Mouse (Mus musculus): ENCODE results near the gene Ccr6. TPM values are rescaled to one million over a fixed set of nuclear protein-coding genes. Genes with fewer than 3 reads are reported as not detected.

Ccr6 gene
- polyA plus RNA-seq, 1 experiment from 2014 or later: 0.75 TPM

DNA sequence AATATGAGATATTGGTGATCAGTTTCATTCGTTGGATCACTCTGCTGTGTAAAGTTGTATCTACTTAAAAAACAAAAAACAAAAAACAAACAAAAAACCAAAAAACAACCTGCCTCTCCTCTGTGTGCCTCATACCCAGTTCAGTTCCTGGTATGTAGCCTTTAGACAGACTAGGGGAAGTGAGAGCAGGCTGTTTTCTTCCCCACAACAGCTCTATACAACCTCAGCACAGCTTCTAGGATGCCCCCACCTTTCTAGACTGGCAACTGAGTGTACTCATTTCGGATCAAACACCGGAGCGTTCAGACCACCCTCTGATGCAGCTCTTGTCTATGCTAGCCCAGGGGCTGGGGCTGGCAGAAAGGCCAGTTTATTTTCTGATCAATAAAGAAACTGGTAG, 10.1 kb upstream of the Ccr6 start:
- ATAC-seq: no peak
- Histone ChIP-seq H3K9me3 (ENCODE audit: control insufficient read depth, low read length) (no peaks in the 10 kb centered on the region), H3K9ac (ENCODE audit: low read depth, low read length) (no peak overlapping the region), H3K27ac (ENCODE audit: low read length) (no peak overlapping the region), H3K4me1 (ENCODE audit: control insufficient read depth, insufficient read depth, low read length) (no peaks in the 10 kb centered on the region), H3K27me3 (replicated peaks; ENCODE audit: control insufficient read depth, insufficient read depth, low read length) (no peaks in the 10 kb centered on the region), H3K4me2 (ENCODE audit: low read depth, low read length) (no peak overlapping the region), H3K4me3 (ENCODE audit: low read length) (no peak overlapping the region), H3K36me3 (ENCODE audit: control insufficient read depth, insufficient read depth, low read length) (no peaks in the 10 kb centered on the region)
- WGBS: 78% methylated on average over 4 of the region's 4 CpGs

DNA sequence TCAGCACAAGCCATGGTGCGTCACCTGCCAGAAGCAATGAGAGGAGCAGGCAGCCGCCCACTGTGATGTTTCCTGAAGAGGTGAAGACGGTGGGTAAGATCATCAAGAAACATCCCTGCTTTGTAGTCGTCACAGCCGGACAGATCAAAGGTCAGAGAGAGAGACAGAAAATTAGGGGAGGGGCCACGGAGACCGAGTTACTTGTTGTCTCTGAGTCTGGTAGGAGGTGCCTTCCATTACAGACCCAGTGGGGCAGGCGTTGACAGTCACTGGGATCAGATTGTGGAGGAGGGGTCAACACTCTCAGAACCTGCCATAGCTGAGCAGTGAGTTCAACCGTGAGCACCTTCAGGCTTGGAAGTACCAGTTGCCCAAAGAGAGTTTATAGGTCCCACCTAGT, 7.2 kb upstream of the Ccr6 start:
- ATAC-seq: no peak
- Histone ChIP-seq H3K36me3 (ENCODE audit: control insufficient read depth, insufficient read depth, low read length) (no peaks in the 10 kb centered on the region), H3K27ac (ENCODE audit: low read length) (no peak overlapping the region), H3K4me1 (ENCODE audit: control insufficient read depth, insufficient read depth, low read length) (no peaks in the 10 kb centered on the region), H3K4me2 (ENCODE audit: low read depth, low read length) (no peak overlapping the region), H3K9me3 (ENCODE audit: control insufficient read depth, low read length) (no peaks in the 10 kb centered on the region), H3K27me3 (replicated peaks; ENCODE audit: control insufficient read depth, insufficient read depth, low read length) (no peaks in the 10 kb centered on the region), H3K9ac (ENCODE audit: low read depth, low read length) (no peak overlapping the region), H3K4me3 (ENCODE audit: low read length) (no peak overlapping the region)
- 33% methylated on average over 9 of the region's 9 CpGs for WGBS

GRCm38 (mm10) chr17:8229607-8230006, 6.2 kb upstream of the Ccr6 start:
- no peak for ATAC-seq
- no peak overlapping the region for H3K27ac ChIP-seq (ENCODE audit: low read length)
- no peak overlapping the region for H3K4me2 ChIP-seq (ENCODE audit: low read depth, low read length)
- H3K4me1 ChIP-seq (ENCODE audit: control insufficient read depth, insufficient read depth, low read length): no peaks in the 10 kb centered on the region
- no peaks in the 10 kb centered on the region for H3K36me3 ChIP-seq (ENCODE audit: control insufficient read depth, insufficient read depth, low read length)
- H3K27me3 ChIP-seq (replicated peaks; ENCODE audit: control insufficient read depth, insufficient read depth, low read length): no peaks in the 10 kb centered on the region
- H3K9ac ChIP-seq (ENCODE audit: low read depth, low read length): no peak overlapping the region
- H3K4me3 ChIP-seq (ENCODE audit: low read length): no peak overlapping the region
- 83% methylated on average over 3 of the region's 3 CpGs for WGBS
- no peaks in the 10 kb centered on the region for H3K9me3 ChIP-seq (ENCODE audit: control insufficient read depth, low read length)

DNA sequence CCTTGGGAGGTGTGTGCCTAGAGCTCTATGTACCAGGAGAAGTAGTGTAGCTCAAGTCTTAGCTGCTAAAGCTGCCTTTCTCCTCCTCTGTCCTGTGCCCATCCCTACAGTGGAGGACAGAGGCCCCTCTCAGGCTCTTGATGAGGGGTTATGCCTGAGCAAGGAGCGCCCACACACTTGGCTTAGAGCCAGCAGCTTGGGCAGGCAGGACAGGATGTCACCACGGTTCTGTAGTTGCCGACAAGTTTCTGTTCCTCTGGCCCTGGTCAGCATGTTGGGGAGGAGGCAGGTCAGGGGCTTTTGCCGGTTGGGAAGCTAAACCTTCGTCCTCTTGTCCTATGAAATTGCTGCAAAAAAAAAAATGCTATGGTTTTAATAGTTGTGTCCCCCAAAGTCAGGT, 3.8 kb upstream of the Ccr6 start:
- H3K9me3 ChIP-seq (ENCODE audit: control insufficient read depth, low read length): no peaks in the 10 kb centered on the region
- no peak overlapping the region for H3K9ac ChIP-seq (ENCODE audit: low read depth, low read length)
- no peak overlapping the region for H3K4me3 ChIP-seq (ENCODE audit: low read length)
- H3K4me1 ChIP-seq (ENCODE audit: control insufficient read depth, insufficient read depth, low read length): no peaks in the 10 kb centered on the region
- no peaks in the 10 kb centered on the region for H3K36me3 ChIP-seq (ENCODE audit: control insufficient read depth, insufficient read depth, low read length)
- H3K4me2 ChIP-seq (ENCODE audit: low read depth, low read length): no peak overlapping the region
- H3K27ac ChIP-seq (ENCODE audit: low read length): no peak overlapping the region
- no peak for ATAC-seq
- WGBS: 60% methylated on average over 5 of the region's 5 CpGs
- H3K27me3 ChIP-seq (replicated peaks; ENCODE audit: control insufficient read depth, insufficient read depth, low read length): no peaks in the 10 kb centered on the region

- Histone ChIP-seq H3K9me3 (ENCODE audit: control insufficient read depth, low read length) (no peaks in the 10 kb centered on the region), H3K4me3 (ENCODE audit: low read length) (no peak overlapping the region), H3K4me1 (ENCODE audit: control insufficient read depth, insufficient read depth, low read length) (no peaks in the 10 kb centered on the region), H3K36me3 (ENCODE audit: control insufficient read depth, insufficient read depth, low read length) (no peaks in the 10 kb centered on the region), H3K4me2 (ENCODE audit: low read depth, low read length) (no peak overlapping the region), H3K27ac (ENCODE audit: low read length) (no peak overlapping the region), H3K27me3 (replicated peaks; ENCODE audit: control insufficient read depth, insufficient read depth, low read length) (no peaks in the 10 kb centered on the region), H3K9ac (ENCODE audit: low read depth, low read length) (no peak overlapping the region)
- no peak for ATAC-seq
- 62% methylated on average over 15 of the region's 15 CpGs for WGBS
These were observed 2.1 kb upstream of the Ccr6 start for GRCm38 (mm10) chr17:8233618-8234214.

GRCm38 (mm10) chr17:8234537-8234936, 1.3 kb upstream of the Ccr6 start:
- no peak overlapping the region for H3K9ac ChIP-seq (ENCODE audit: low read depth, low read length)
- no peak overlapping the region for H3K27ac ChIP-seq (ENCODE audit: low read length)
- no peaks in the 10 kb centered on the region for H3K27me3 ChIP-seq (replicated peaks; ENCODE audit: control insufficient read depth, insufficient read depth, low read length)
- H3K4me3 ChIP-seq (ENCODE audit: low read length): no peak overlapping the region
- H3K4me2 ChIP-seq (ENCODE audit: low read depth, low read length): no peak overlapping the region
- H3K36me3 ChIP-seq (ENCODE audit: control insufficient read depth, insufficient read depth, low read length): no peaks in the 10 kb centered on the region
- H3K9me3 ChIP-seq (ENCODE audit: control insufficient read depth, low read length): no peaks in the 10 kb centered on the region
- WGBS: 89% methylated on average over 4 of the region's 4 CpGs
- H3K4me1 ChIP-seq (ENCODE audit: control insufficient read depth, insufficient read depth, low read length): no peaks in the 10 kb centered on the region
- ATAC-seq: no peak

GRCm38 (mm10) chr17:8238012-8238710, 2.3 kb downstream of the Ccr6 start:
- Histone ChIP-seq H3K9me3 (ENCODE audit: control insufficient read depth, low read length) (no peaks in the 10 kb centered on the region), H3K36me3 (ENCODE audit: control insufficient read depth, insufficient read depth, low read length) (no peaks in the 10 kb centered on the region), H3K4me2 (ENCODE audit: low read depth, low read length) (no peak overlapping the region), H3K27ac (ENCODE audit: low read length) (no peak overlapping the region), H3K9ac (ENCODE audit: low read depth, low read length) (no peak overlapping the region), H3K4me1 (ENCODE audit: control insufficient read depth, insufficient read depth, low read length) (no peaks in the 10 kb centered on the region), H3K4me3 (ENCODE audit: low read length) (no peak overlapping the region), H3K27me3 (replicated peaks; ENCODE audit: control insufficient read depth, insufficient read depth, low read length) (no peaks in the 10 kb centered on the region)
- no peak for ATAC-seq
- 79% methylated on average over 15 of the region's 15 CpGs for WGBS

GRCm38 (mm10) chr17:8239561-8239960, 3.7 kb downstream of the Ccr6 start:
- Histone ChIP-seq H3K36me3 (ENCODE audit: control insufficient read depth, insufficient read depth, low read length) (no peaks in the 10 kb centered on the region), H3K9ac (ENCODE audit: low read depth, low read length) (no peak overlapping the region), H3K4me2 (ENCODE audit: low read depth, low read length) (no peak overlapping the region), H3K4me1 (ENCODE audit: control insufficient read depth, insufficient read depth, low read length) (no peaks in the 10 kb centered on the region), H3K4me3 (ENCODE audit: low read length) (no peak overlapping the region), H3K27ac (ENCODE audit: low read length) (no peak overlapping the region), H3K9me3 (ENCODE audit: control insufficient read depth, low read length) (no peaks in the 10 kb centered on the region), H3K27me3 (replicated peaks; ENCODE audit: control insufficient read depth, insufficient read depth, low read length) (no peaks in the 10 kb centered on the region)
- no peak for ATAC-seq
- 80% methylated on average over 3 of the region's 3 CpGs for WGBS

- H3K4me1 ChIP-seq (ENCODE audit: control insufficient read depth, insufficient read depth, low read length): no peaks in the 10 kb centered on the region
- WGBS: 57% methylated on average over 4 of the region's 4 CpGs
These were observed 4.7 kb downstream of the Ccr6 start for GRCm38 (mm10) chr17:8240517-8240916.

DNA sequence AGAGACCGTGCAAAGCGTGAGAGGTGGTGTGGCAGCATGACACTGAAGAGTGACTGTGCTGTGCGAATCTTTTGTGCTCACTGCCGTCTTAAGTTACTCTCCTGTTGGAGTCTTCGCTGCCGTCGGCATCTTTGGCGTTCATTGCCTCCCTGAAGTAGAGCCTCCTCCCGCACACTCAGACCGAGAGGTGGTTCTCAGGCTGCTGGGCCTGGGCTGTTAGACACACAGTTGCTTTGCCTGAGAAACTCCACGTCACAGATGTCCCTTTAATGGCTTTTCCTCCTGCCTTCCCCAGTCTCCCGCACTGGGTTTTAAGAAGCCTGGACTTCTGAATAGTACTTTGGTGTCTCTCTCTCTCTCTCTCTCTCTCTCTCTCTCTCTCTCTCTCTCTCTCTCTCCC, 5.8 kb downstream of the Ccr6 start:
- no peaks in the 10 kb centered on the region for H3K4me1 ChIP-seq (ENCODE audit: control insufficient read depth, insufficient read depth, low read length)
- no peaks in the 10 kb centered on the region for H3K36me3 ChIP-seq (ENCODE audit: control insufficient read depth, insufficient read depth, low read length)
- no peak overlapping the region for H3K27ac ChIP-seq (ENCODE audit: low read length)
- no peak overlapping the region for H3K4me2 ChIP-seq (ENCODE audit: low read depth, low read length)
- no peaks in the 10 kb centered on the region for H3K9me3 ChIP-seq (ENCODE audit: control insufficient read depth, low read length)
- H3K27me3 ChIP-seq (replicated peaks; ENCODE audit: control insufficient read depth, insufficient read depth, low read length): no peaks in the 10 kb centered on the region
- ATAC-seq: no peak
- H3K4me3 ChIP-seq (ENCODE audit: low read length): no peak overlapping the region
- H3K9ac ChIP-seq (ENCODE audit: low read depth, low read length): no peak overlapping the region
- 75% methylated on average over 12 of the region's 12 CpGs for WGBS

More at GRCm38 (mm10) chr17:8240517-8240916, 4.7 kb downstream of the Ccr6 start:
- Histone ChIP-seq H3K27me3 (replicated peaks; ENCODE audit: control insufficient read depth, insufficient read depth, low read length) (no peaks in the 10 kb centered on the region), H3K4me2 (ENCODE audit: low read depth, low read length) (no peak overlapping the region), H3K4me3 (ENCODE audit: low read length) (no peak overlapping the region), H3K9me3 (ENCODE audit: control insufficient read depth, low read length) (no peaks in the 10 kb centered on the region), H3K36me3 (ENCODE audit: control insufficient read depth, insufficient read depth, low read length) (no peaks in the 10 kb centered on the region), H3K27ac (ENCODE audit: low read length) (no peak overlapping the region), H3K9ac (ENCODE audit: low read depth, low read length) (no peak overlapping the region)
- no peak for ATAC-seq
